Mouse (Mus musculus): ENCODE measurements around the gene Mvb12b. TPM values are rescaled to one million over a fixed set of nuclear protein-coding genes. Genes with fewer than 3 reads are reported as not detected.

Gene Mvb12b
- total and polyA plus RNA-seq, 2 experiments: 0.83 to 2.7 TPM

- Histone ChIP-seq H3K4me3 (ENCODE audit: insufficient read depth, low read depth, low read length) (no peak overlapping the region), H3K36me3 (ENCODE audit: control insufficient read depth, insufficient read depth, low read length) (no peaks in the 10 kb centered on the region), H3K9ac (ENCODE audit: low read depth, low read length) (no peak overlapping the region), H3K27ac (replicated peaks; ENCODE audit: insufficient read depth, low read depth, low read length) (no peak overlapping the region), H3K4me1 (ENCODE audit: control insufficient read depth, insufficient read depth, low read length) (no peaks in the 10 kb centered on the region; the same call in 1 of the 2 replicates), H3K79me2 (ENCODE audit: control insufficient read depth, insufficient read depth, low read length) (no peaks in the 10 kb centered on the region), H3K27me3 (ENCODE audit: control insufficient read depth, insufficient read depth, low read length) (no peaks in the 10 kb centered on the region)
- TF ChIP-seq CTCF (IDR thresholded peaks at IDR 0.05; ENCODE audit: low read depth, low read length): no peak
- TF ChIP-seq POLR2A (IDR thresholded peaks at IDR 0.05; ENCODE audit: extremely low read depth, insufficient read depth, low read length): no peak
- no peak for DNase-seq (ENCODE audit: extremely low read depth, low read depth, low spot score)
- WGBS: 76% methylated on average over 3 of the region's 3 CpGs
Observed at GRCm38 (mm10) chr2:33895829-33896228, 8.1 kb upstream of the Mvb12b start.

- 89% methylated on average over 3 of the region's 3 CpGs for WGBS
- no peaks in the 10 kb centered on the region for H3K27me3 ChIP-seq (ENCODE audit: control insufficient read depth, insufficient read depth, low read length)
Observed at GRCm38 (mm10) chr2:33893151-33893550, 5.4 kb upstream of the Mvb12b start.

GRCm38 (mm10) chr2:33892354-33892753 is 4.6 kb upstream of the Mvb12b start:
- Histone ChIP-seq H3K36me3 (ENCODE audit: control insufficient read depth, insufficient read depth, low read length) (no peaks in the 10 kb centered on the region), H3K27me3 (ENCODE audit: control insufficient read depth, insufficient read depth, low read length) (no peaks in the 10 kb centered on the region), H3K27ac (replicated peaks; ENCODE audit: insufficient read depth, low read depth, low read length) (no peak overlapping the region), H3K9ac (ENCODE audit: low read depth, low read length) (no peak overlapping the region), H3K4me3 (ENCODE audit: insufficient read depth, low read depth, low read length) (no peak overlapping the region), H3K4me1 (ENCODE audit: control insufficient read depth, insufficient read depth, low read length) (no peaks in the 10 kb centered on the region), H3K79me2 (ENCODE audit: control insufficient read depth, insufficient read depth, low read length) (no peaks in the 10 kb centered on the region)
- no peak for DNase-seq (ENCODE audit: extremely low read depth, low read depth, low spot score)
- no peak for TF ChIP-seq CTCF (IDR thresholded peaks at IDR 0.05; ENCODE audit: low read depth, low read length)
- TF ChIP-seq POLR2A (IDR thresholded peaks at IDR 0.05; ENCODE audit: extremely low read depth, insufficient read depth, low read length): no peak
- 82% methylated on average over 7 of the region's 7 CpGs for WGBS

More at GRCm38 (mm10) chr2:33893151-33893550, 5.4 kb upstream of the Mvb12b start:
- no peaks in the 10 kb centered on the region; the same call in 1 of the 2 replicates for H3K4me1 ChIP-seq (ENCODE audit: control insufficient read depth, insufficient read depth, low read length)
- TF ChIP-seq CTCF (IDR thresholded peaks at IDR 0.05; ENCODE audit: low read depth, low read length): peak; percentile 15; the same call in 1 of the 2 replicates
- TF ChIP-seq POLR2A (IDR thresholded peaks at IDR 0.05; ENCODE audit: extremely low read depth, insufficient read depth, low read length): no peak
- no peaks in the 10 kb centered on the region for H3K36me3 ChIP-seq (ENCODE audit: control insufficient read depth, insufficient read depth, low read length)
- H3K27ac ChIP-seq (replicated peaks; ENCODE audit: insufficient read depth, low read depth, low read length): no peak overlapping the region
- H3K9ac ChIP-seq (ENCODE audit: low read depth, low read length): no peak overlapping the region
- H3K4me3 ChIP-seq (ENCODE audit: insufficient read depth, low read depth, low read length): no peak overlapping the region
- DNase-seq (ENCODE audit: extremely low read depth, low read depth, low spot score): no peak
- no peaks in the 10 kb centered on the region for H3K79me2 ChIP-seq (ENCODE audit: control insufficient read depth, insufficient read depth, low read length)

DNA sequence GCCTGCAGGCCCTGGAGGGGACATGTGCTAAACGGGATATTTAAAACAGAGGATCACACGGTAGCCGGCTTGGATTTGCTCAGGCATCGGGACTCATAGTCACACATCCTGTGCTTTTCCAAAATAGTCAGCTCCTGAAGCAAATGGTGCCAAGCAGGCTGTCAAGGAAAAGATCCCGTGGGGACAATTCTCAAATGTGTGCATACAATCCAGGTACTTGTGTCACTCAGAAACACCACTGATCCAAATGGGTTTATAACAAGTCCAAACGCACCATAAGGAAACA is 297 bp upstream of the Mvb12b start:
- H3K4me3 ChIP-seq (ENCODE audit: insufficient read depth, low read depth, low read length): no peak overlapping the region
- H3K27me3 ChIP-seq (ENCODE audit: control insufficient read depth, insufficient read depth, low read length): no peaks in the 10 kb centered on the region
- WGBS: 87% methylated on average over 6 of the region's 6 CpGs
- no peak overlapping the region for H3K27ac ChIP-seq (replicated peaks; ENCODE audit: insufficient read depth, low read depth, low read length)
- no peaks in the 10 kb centered on the region for H3K79me2 ChIP-seq (ENCODE audit: control insufficient read depth, insufficient read depth, low read length)
- H3K9ac ChIP-seq (ENCODE audit: low read depth, low read length): no peak overlapping the region
- no peaks in the 10 kb centered on the region for H3K36me3 ChIP-seq (ENCODE audit: control insufficient read depth, insufficient read depth, low read length)
- no peak for DNase-seq (ENCODE audit: extremely low read depth, low read depth, low spot score)
- TF ChIP-seq POLR2A (IDR thresholded peaks at IDR 0.05; ENCODE audit: extremely low read depth, insufficient read depth, low read length): no peak
- peaks cover 5% of the 10 kb centered on the region for H3K4me1 ChIP-seq (ENCODE audit: control insufficient read depth, insufficient read depth, low read length)

GRCm38 (mm10) chr2:33886386-33887327 is 1.1 kb downstream of the Mvb12b start:
- peaks cover 5% of the 10 kb centered on the region for H3K4me1 ChIP-seq (ENCODE audit: control insufficient read depth, insufficient read depth, low read length)
- H3K79me2 ChIP-seq (ENCODE audit: control insufficient read depth, insufficient read depth, low read length): no peaks in the 10 kb centered on the region
- H3K9ac ChIP-seq (ENCODE audit: low read depth, low read length): peak overlapping the region; percentile 82
- H3K36me3 ChIP-seq (ENCODE audit: control insufficient read depth, insufficient read depth, low read length): no peaks in the 10 kb centered on the region
- no peak for DNase-seq (ENCODE audit: extremely low read depth, low read depth, low spot score)
- H3K4me3 ChIP-seq (ENCODE audit: insufficient read depth, low read depth, low read length): peak overlapping the region; percentile 77
- H3K27me3 ChIP-seq (ENCODE audit: control insufficient read depth, insufficient read depth, low read length): no peaks in the 10 kb centered on the region
- 6% methylated on average over 50 of the region's 51 CpGs for WGBS
- TF ChIP-seq CTCF (IDR thresholded peaks at IDR 0.05; ENCODE audit: low read depth, low read length): no peak
- TF ChIP-seq POLR2A (IDR thresholded peaks at IDR 0.05; ENCODE audit: extremely low read depth, insufficient read depth, low read length): 0 out of 2 replicates have a peak, but pooled peaks have one; percentile 2
- H3K27ac ChIP-seq (replicated peaks; ENCODE audit: insufficient read depth, low read depth, low read length): no peak overlapping the region

GRCm38 (mm10) chr2:33885264-33885651 is 2.5 kb downstream of the Mvb12b start:
- WGBS: 98% methylated on average over 3 of the region's 3 CpGs
- TF ChIP-seq POLR2A (IDR thresholded peaks at IDR 0.05; ENCODE audit: extremely low read depth, insufficient read depth, low read length): no peak
- no peak for TF ChIP-seq CTCF (IDR thresholded peaks at IDR 0.05; ENCODE audit: low read depth, low read length)
- no peak overlapping the region for H3K4me3 ChIP-seq (ENCODE audit: insufficient read depth, low read depth, low read length)
- DNase-seq (ENCODE audit: extremely low read depth, low read depth, low spot score): no peak
- H3K79me2 ChIP-seq (ENCODE audit: control insufficient read depth, insufficient read depth, low read length): 0 out of 2 replicates have a peak, but pooled peaks cover 2% of the 10 kb centered on the region
- H3K4me1 ChIP-seq (ENCODE audit: control insufficient read depth, insufficient read depth, low read length): peaks cover 5% of the 10 kb centered on the region
- H3K27ac ChIP-seq (replicated peaks; ENCODE audit: insufficient read depth, low read depth, low read length): no peak overlapping the region
- no peak overlapping the region for H3K9ac ChIP-seq (ENCODE audit: low read depth, low read length)
- no peaks in the 10 kb centered on the region for H3K36me3 ChIP-seq (ENCODE audit: control insufficient read depth, insufficient read depth, low read length)
- H3K27me3 ChIP-seq (ENCODE audit: control insufficient read depth, insufficient read depth, low read length): no peaks in the 10 kb centered on the region
